Mouse (Mus musculus) CH12.LX (cell line): ENCODE measurements at regions not wholly inside any gene's neighbourhood (a gene's known extent, or its start where the extent isn't known, plus 50 kb on each side); places are given as distances from the start of the nearest gene placed in this dataset.

Experiments used
- DNase-seq: peaks from one replicate; pipeline ENCODE4 v3.0.0-alpha.2; 2013; ENCODE audit errors: extremely low read depth
- H3K27ac ChIP-seq: 2 replicates; pipeline ENCODE4 v1.5.1; 2012; ENCODE audit warnings: low read depth, mild to moderate bottlenecking, control low read depth, moderate library complexity; ENCODE audit not compliant: insufficient read depth
- H3K27me3 ChIP-seq: replicated peaks from 2 replicates; pipeline ENCODE3; 2012; ENCODE audit warnings: inconsistent platforms
- H3K36me3 ChIP-seq, 2 experiments: replicated peaks in 1 of 2; 2 replicates each; pipeline versions ENCODE3 to v1.6.1; 2012; ENCODE audit warnings: inconsistent platforms in 1 of 2, low read length in 1 of 2, mild to moderate bottlenecking in 1 of 2, mixed read lengths in 1 of 2, moderate library complexity in 1 of 2; ENCODE audit not compliant: control insufficient read depth in 1 of 2, insufficient read depth in 1 of 2
- H3K4me1 ChIP-seq, 2 experiments: 2 replicates each; pipeline ENCODE4 v1.6.1; 2012; ENCODE audit warnings: inconsistent platforms in 1 of 2, moderate library complexity in 1 of 2; ENCODE audit not compliant: insufficient read depth in 2 of 2, control insufficient read depth in 1 of 2
- H3K4me2 ChIP-seq: 2 replicates; pipeline ENCODE4 v1.6.1; 2012; ENCODE audit warnings: low read depth, mild to moderate bottlenecking, control low read depth; ENCODE audit not compliant: poor library complexity, insufficient read depth, severe bottlenecking
- H3K4me3 ChIP-seq, 3 experiments: fragments of 150-350 bp in 1 of 3; sonication (generic) in 1 of 3; replicated peaks in 1 of 3; 2 replicates each; pipeline versions ENCODE3 to v1.5.1; 2011 to 2012; ENCODE audit warnings: low read depth in 2 of 3, low read length in 2 of 3, mild to moderate bottlenecking in 2 of 3, moderate library complexity in 2 of 3, control low read depth in 1 of 3, improper control_type of control experiment in 1 of 3, inconsistent platforms in 1 of 3, mixed read lengths in 1 of 3; ENCODE audit not compliant: poor library complexity in 1 of 3
- H3K79me2 ChIP-seq: replicated peaks from 2 replicates; pipeline ENCODE4 v1.6.1; 2012; ENCODE audit warnings: mild to moderate bottlenecking, moderate library complexity; ENCODE audit not compliant: control insufficient read depth, poor library complexity, insufficient read depth, severe bottlenecking; ENCODE audit errors: extremely low read depth
- H3K9ac ChIP-seq: 2 replicates; pipeline ENCODE4 v1.6.1; 2012; ENCODE audit warnings: low read depth, mild to moderate bottlenecking, control low read depth, moderate library complexity; ENCODE audit not compliant: insufficient read depth
- H3K9me3 ChIP-seq: replicated peaks from 2 replicates; pipeline ENCODE3; 2012; ENCODE audit warnings: low read length, inconsistent platforms, mixed read lengths
- BHLHE40 ChIP-seq: IDR thresholded peaks from 2 replicates; pipeline ENCODE4 v1.6.1; 2011; ENCODE audit warnings: mild to moderate bottlenecking, low read depth, low read length, improper control_type of control experiment
- CHD1 ChIP-seq: IDR thresholded peaks from 2 replicates; pipeline ENCODE4 v1.6.1; 2012; ENCODE audit warnings: low read depth, low read length, improper control_type of control experiment, inconsistent platforms
- ELF1 ChIP-seq: IDR thresholded peaks from 2 replicates; pipeline ENCODE4 v1.6.1; 2014; ENCODE audit warnings: low read depth, mild to moderate bottlenecking, inconsistent platforms, low read length, improper control_type of control experiment
- JUN ChIP-seq: IDR thresholded peaks from 2 replicates; pipeline ENCODE4 v1.6.1; 2011; ENCODE audit warnings: low read depth, mild to moderate bottlenecking, low read length, improper control_type of control experiment, moderate library complexity; ENCODE audit not compliant: insufficient read depth
- JUND ChIP-seq: conservative IDR thresholded peaks from 2 replicates; pipeline ENCODE4 v1.6.1; 2011; ENCODE audit warnings: low read depth, low read length, improper control_type of control experiment
- MAFK ChIP-seq: IDR thresholded peaks from 2 replicates; pipeline ENCODE4 v1.6.1; 2011; ENCODE audit warnings: low read length, improper control_type of control experiment; ENCODE audit not compliant: insufficient replicate concordance
- MEF2A ChIP-seq: IDR thresholded peaks from 2 replicates; pipeline ENCODE4 v1.6.1; 2014; ENCODE audit warnings: low read depth, mild to moderate bottlenecking, inconsistent platforms, low read length, improper control_type of control experiment, borderline replicate concordance
- MXI1 ChIP-seq: IDR thresholded peaks from 2 replicates; pipeline ENCODE4 v1.6.1; 2011; ENCODE audit warnings: mild to moderate bottlenecking, low read depth, low read length, improper control_type of control experiment
- NRF1 ChIP-seq: IDR thresholded peaks from 2 replicates; pipeline ENCODE4 v1.6.1; 2014; ENCODE audit warnings: low read depth, mild to moderate bottlenecking, inconsistent platforms, low read length, improper control_type of control experiment, moderate library complexity
- SMC3 ChIP-seq: IDR thresholded peaks from 2 replicates; pipeline ENCODE4 v1.6.1; 2011; ENCODE audit warnings: low read depth, low read length, improper control_type of control experiment
- TBP ChIP-seq: conservative IDR thresholded peaks from 2 replicates; pipeline ENCODE4 v1.6.1; 2011; ENCODE audit warnings: low read depth, low read length, improper control_type of control experiment
- TCF12 ChIP-seq: IDR thresholded peaks from 2 replicates; pipeline ENCODE4 v1.6.1; 2014; ENCODE audit warnings: low read depth, mild to moderate bottlenecking, inconsistent platforms, low read length, improper control_type of control experiment
- ZC3H11A ChIP-seq: IDR thresholded peaks from 2 replicates; pipeline ENCODE4 v1.6.1; 2012; ENCODE audit warnings: low read depth, mild to moderate bottlenecking, inconsistent platforms, low read length, improper control_type of control experiment
- ZNF384 ChIP-seq: IDR thresholded peaks from 2 replicates; pipeline ENCODE4 v1.6.1; 2012; ENCODE audit warnings: low read depth, low read length, improper control_type of control experiment, inconsistent platforms
- dilution Hi-C: fragments of 300-500 bp; cut with MboI; formaldehyde crosslinking; loops from 2 replicates; pipeline ENCODE4 v1.14.3; 2020; ENCODE audit warnings: low sequenced_read_pairs; ENCODE audit not compliant: extremely low pct_unique_long_range_greater_than_20kb, extremely low pct_ligation_motif_present
- in situ Hi-C: fragments of 300-500 bp; cut with MboI; formaldehyde crosslinking; loops from 3 replicates; pipeline ENCODE4 v1.14.3; 2019; ENCODE audit warnings: low sequenced_read_pairs, low pct_ligation_motif_present, low pct_unique_long_range_greater_than_20kb, mixed read lengths

DNA sequence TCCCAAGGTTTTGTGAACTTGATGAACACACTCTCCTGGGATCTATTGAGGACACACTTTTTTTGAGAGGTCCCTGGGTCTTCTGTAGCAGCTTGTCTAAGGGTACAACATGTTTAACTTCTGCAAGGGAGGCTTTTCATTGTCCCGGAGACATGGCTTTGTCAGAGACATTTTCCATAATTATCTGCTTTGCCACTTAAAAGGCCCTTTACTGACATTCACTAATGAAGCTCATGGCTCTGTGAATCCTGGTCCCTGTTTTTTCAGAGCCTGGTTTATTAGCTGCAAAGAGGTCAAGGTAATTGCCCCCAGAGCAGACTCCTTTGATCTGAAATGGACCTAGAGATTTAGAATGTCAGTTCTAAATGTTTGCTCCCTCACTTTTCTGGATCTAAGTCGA is 246.8 kb upstream of the Ubash3b start:
- Histone ChIP-seq H3K9ac (no peak overlapping the region), H3K4me1 (no peaks in the 10 kb centered on the region), H3K9me3 (no peaks in the 10 kb centered on the region), H3K36me3 (no peaks in the 10 kb centered on the region), H3K79me2 (no peaks in the 10 kb centered on the region), H3K27ac (no peak overlapping the region), H3K27me3 (no peaks in the 10 kb centered on the region), H3K4me2 (no peak overlapping the region), H3K4me3 (no peak overlapping the region)
- in situ Hi-C loops (no loop called here), dilution Hi-C loops (no loop called here)
- no peak for DNase-seq
- TF ChIP-seq SMC3 (no peak), ELF1 (no peak), TCF12 (no peak)

DNA sequence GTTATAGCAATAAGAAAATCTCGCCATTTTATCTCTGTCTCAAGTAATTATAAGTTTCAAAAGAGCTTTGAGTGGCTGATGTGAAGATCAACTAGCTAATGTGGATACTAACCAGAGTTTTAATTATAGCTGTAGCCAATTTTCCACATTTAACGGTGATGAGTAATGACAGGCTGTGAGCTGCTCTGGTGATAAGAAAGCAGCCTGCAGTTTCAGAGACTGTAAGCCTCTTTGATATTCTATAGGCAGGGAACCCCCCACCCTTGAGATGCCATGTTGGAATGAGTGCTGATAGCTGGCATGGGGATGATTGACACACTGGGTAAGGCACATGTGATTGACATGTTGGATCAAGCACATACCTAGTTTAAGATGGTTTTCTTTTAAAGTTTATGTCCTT is 245.6 kb upstream of the Ubash3b start:
- no peaks in the 10 kb centered on the region for H3K79me2 ChIP-seq
- H3K9me3 ChIP-seq: no peaks in the 10 kb centered on the region
- no peak overlapping the region for H3K27ac ChIP-seq
- dilution Hi-C loops: no loop called here
- H3K4me3 ChIP-seq: no peak overlapping the region
- no peaks in the 10 kb centered on the region for H3K36me3 ChIP-seq
- in situ Hi-C loops: no loop called here
- no peak overlapping the region for H3K4me2 ChIP-seq
- H3K27me3 ChIP-seq: no peaks in the 10 kb centered on the region
- H3K4me1 ChIP-seq: no peaks in the 10 kb centered on the region
- no peak for DNase-seq
- no peak overlapping the region for H3K9ac ChIP-seq
- TF ChIP-seq JUN: no peak
- no peak for TF ChIP-seq ZC3H11A

DNA sequence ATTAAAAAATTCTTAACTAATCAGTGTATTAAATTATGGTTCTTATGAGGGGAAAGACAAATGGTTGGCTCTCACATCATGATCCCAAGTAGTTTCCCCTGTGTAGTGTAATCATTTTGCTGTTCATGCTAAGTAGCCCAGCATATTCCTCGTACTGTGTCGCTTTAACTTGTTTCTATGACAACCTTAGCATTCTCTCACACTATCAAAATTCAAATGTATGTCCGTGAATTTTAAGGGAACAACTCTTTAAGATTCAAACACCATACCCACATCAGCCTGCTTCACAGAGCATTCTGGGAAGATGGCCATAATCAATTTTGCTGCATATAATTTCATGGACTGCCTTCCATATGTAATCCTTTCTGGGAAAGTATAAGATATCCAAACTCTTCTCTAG is 241.4 kb upstream of the Ubash3b start:
- H3K27ac ChIP-seq: no peak overlapping the region
- H3K4me2 ChIP-seq: no peak overlapping the region
- TF ChIP-seq MEF2A: no peak
- TF ChIP-seq TBP: no peak
- TF ChIP-seq NRF1: no peak
- TF ChIP-seq CHD1: no peak
- no peak for TF ChIP-seq MAFK
- no peak for TF ChIP-seq JUND
- no peak for TF ChIP-seq BHLHE40
- no peak for TF ChIP-seq ZNF384
- TF ChIP-seq MXI1: no peak
- H3K36me3 ChIP-seq: no peaks in the 10 kb centered on the region
- no peaks in the 10 kb centered on the region for H3K9me3 ChIP-seq
- no peak for DNase-seq
- H3K4me3 ChIP-seq: no peak overlapping the region
- dilution Hi-C loops (no loop called here), in situ Hi-C loops (no loop called here)
- no peaks in the 10 kb centered on the region for H3K4me1 ChIP-seq
- H3K9ac ChIP-seq: no peak overlapping the region
- H3K27me3 ChIP-seq: peaks cover 2% of the 10 kb centered on the region
- H3K79me2 ChIP-seq: no peaks in the 10 kb centered on the region
